Mouse (Mus musculus) small intestine, adult 2 months (tissue): ENCODE data around the gene Stx11.

Source experiments
- CTCF ChIP-seq: fragments of 200-500 bp; IDR thresholded peaks from 2 replicates; pipeline ENCODE4 v1.5.1; 2012; ENCODE audit warnings: low read depth, mild to moderate bottlenecking, control low read depth, inconsistent platforms, low read length, moderate library complexity, mixed read lengths; ENCODE audit not compliant: insufficient replicate concordance, insufficient read length; ENCODE audit errors: extremely low read depth
- POLR2A ChIP-seq: fragments of 200-500 bp; IDR thresholded peaks from 2 replicates; pipeline ENCODE4 v1.6.1; 2012; ENCODE audit warnings: low read depth, mild to moderate bottlenecking, control low read depth, inconsistent platforms, low read length, moderate library complexity

GRCm38 (mm10) chr10:12961546-12961945, 2.6 kb downstream of the Stx11 start:
- no peak for TF ChIP-seq CTCF
- no peak for TF ChIP-seq POLR2A
